ENCODE assay signal across 10 mouse cellular contexts in genomic region chr8:105469041-105469695, GRCm38 (mm10). TPM values are rescaled to one million over a fixed set of nuclear protein-coding genes. Genes with fewer than 3 reads are reported as not detected.
A peak's percentile ranks its signal among the peaks of the same experiment; 100 is the strongest.
DNase-seq lines count a peak whose midpoint lies in the region; ATAC-seq and TF ChIP-seq lines count a peak whose summit lies in the region.
"Had no signal": no experiment of that assay in that cellular context is flagged by ENCODE, and none has a peak within 500 bp of the region (broad histone marks: within the 10 kb centered on the region; RNA-seq: fewer than 3 reads in every experiment).

No protein-coding gene starts in this region.

- H3K4me2 ChIP-seq in midbrain, embryonic 11.5 days: peak overlapping the region; percentile 64

- no peaks in the 10 kb centered on the region for H3K27me3 ChIP-seq in cerebellum, adult 2 months (ENCODE audit: control insufficient read depth, insufficient read depth, low read length)
- peaks cover 19% of the 10 kb centered on the region for H3K27me3 ChIP-seq in midbrain, embryonic 11.5 days (ENCODE audit: control insufficient read depth, insufficient read depth, low read length)
- H3K27me3 ChIP-seq in testis, adult 2 months (ENCODE audit: control insufficient read depth, insufficient read depth, low read length): no peaks in the 10 kb centered on the region

- peaks cover 55% of the 10 kb centered on the region for H3K4me1 ChIP-seq in cerebellum, adult 2 months (ENCODE audit: control insufficient read depth, insufficient read depth, low read length)
- H3K4me1 ChIP-seq in midbrain, embryonic 11.5 days (ENCODE audit: control insufficient read depth, insufficient read depth, low read length): peaks cover 49% of the 10 kb centered on the region
- peaks cover 33% of the 10 kb centered on the region for H3K4me1 ChIP-seq in testis, adult 2 months (ENCODE audit: control insufficient read depth, insufficient read depth, low read length)

- peak; percentile 76 for DNase-seq in embryo, embryonic 10 days (ENCODE audit: low spot score)
- no peak for DNase-seq in embryo, embryonic 9.5 days (ENCODE audit: extremely low spot score)
- DNase-seq in cerebellum, adult 2 months: peak; percentile 74 to 77
- peak; percentile 52 for DNase-seq in forelimb bud, embryonic 11.5 days (ENCODE audit: low read depth, low spot score)
- DNase-seq in left cerebral cortex, postnatal 4 days: peak; percentile 82
- peak; percentile 92 for DNase-seq in midbrain, embryonic 11.5 days (ENCODE audit: low spot score, missing footprints)
- DNase-seq in spleen, postnatal 36 days (ENCODE audit: low spot score in 2 of 2): no peak

- peak; percentile 41; the same call in 1 of the 2 replicates for TF ChIP-seq POLR2A in cerebellum, adult 2 months (IDR thresholded peaks at IDR 0.05; ENCODE audit: borderline replicate concordance, insufficient read depth, low read length)
- peak; percentile 17; the same call in 1 of the 2 replicates for TF ChIP-seq POLR2A in testis, adult 2 months (IDR thresholded peaks at IDR 0.05; ENCODE audit: control insufficient read depth, low read depth, low read length)

- peaks cover 4% of the 10 kb centered on the region; the same call in 1 of the 2 replicates for H3K36me3 ChIP-seq in midbrain, embryonic 11.5 days (ENCODE audit: control insufficient read depth, insufficient read depth, low read length)
- no peaks in the 10 kb centered on the region for H3K36me3 ChIP-seq in testis, adult 2 months (ENCODE audit: control insufficient read depth, insufficient read depth, low read length)

- intact Hi-C loops in left cerebral cortex, postnatal 4 days (cut with DNase I): no loop called here

- peak overlapping the region; percentile 90 for H3K4me3 ChIP-seq in cerebellum, adult 2 months (replicated peaks; ENCODE audit: insufficient read depth, low read depth, low read length)
- H3K4me3 ChIP-seq in midbrain, embryonic 11.5 days (ENCODE audit: low read depth, low read length): 0 out of 2 replicates have a peak overlapping the region, but pooled peaks have one; percentile 40
- H3K4me3 ChIP-seq in testis, adult 2 months (ENCODE audit: control insufficient read depth, low read depth, low read length): peak overlapping the region; percentile 12

- ATAC-seq in midbrain, embryonic 11.5 days (ENCODE audit: low FRiP score): peak; percentile 45

- peak overlapping the region; percentile 90 for H3K27ac ChIP-seq in cerebellum, adult 2 months (ENCODE audit: insufficient read depth, low read length)
- H3K27ac ChIP-seq in midbrain, embryonic 11.5 days (ENCODE audit: low read depth, low read length): peak overlapping the region; percentile 55
- peak overlapping the region; percentile 75 for H3K27ac ChIP-seq in testis, adult 2 months (ENCODE audit: control insufficient read depth, insufficient read depth, low read depth, low read length)

- H3K9me3 ChIP-seq in midbrain, embryonic 11.5 days (ENCODE audit: control insufficient read depth, low read length): no peaks in the 10 kb centered on the region

- 5% methylated on average over 6 of the region's 6 CpGs for WGBS in cerebellum, adult 2 months
- 22% methylated on average over 6 of the region's 6 CpGs for WGBS in midbrain, embryonic 11.5 days

- H3K9ac ChIP-seq in midbrain, embryonic 11.5 days (ENCODE audit: low read length): peak overlapping the region; percentile 32

- TF ChIP-seq CTCF in cerebellum, adult 2 months (IDR thresholded peaks at IDR 0.05; ENCODE audit: borderline replicate concordance, insufficient read depth, low read depth, low read length): no peak
- TF ChIP-seq CTCF in testis, adult 2 months (IDR thresholded peaks at IDR 0.05; ENCODE audit: control insufficient read depth, insufficient read depth, insufficient replicate concordance, low read depth, low read length): no peak

RNA-seq across cellular contexts. Expression of gene Tppp3, which starts 2.2 kb away (rescaled TPM):
- polyA plus RNA-seq in cerebellum, adult 2 months (2012; rRNA removed): 286 and 297 TPM in 2 replicates
- 10 to 100 TPM; 67.5 to 67.6 TPM for total RNA-seq in left cerebral cortex, postnatal 4 days (2021)
- polyA plus RNA-seq in midbrain, embryonic 11.5 days (2014; fragmentation: Nextera tagmentation; extraction: Ambion mirVana): 106 and 107 TPM in 2 replicates
- polyA plus RNA-seq in testis, adult 2 months (2012; rRNA removed): 21.5 and 23.4 TPM in 2 replicates
- total RNA-seq: common myeloid progenitor, adult 5-6 weeks had no signal

RNA-seq across cellular contexts. Expression of gene Zdhhc1, which starts 27.5 kb away (rescaled TPM):
- polyA plus RNA-seq in cerebellum, adult 2 months (2012; rRNA removed): 64.7 and 67.9 TPM in 2 replicates
- 10 to 100 TPM; 16.6 to 21.3 TPM for total RNA-seq in left cerebral cortex, postnatal 4 days (2021)
- polyA plus RNA-seq in midbrain, embryonic 11.5 days (2014; fragmentation: Nextera tagmentation; extraction: Ambion mirVana): 14.5 and 19.0 TPM in 2 replicates
- 45.4 and 50.1 TPM in 2 replicates for polyA plus RNA-seq in testis, adult 2 months (2012; rRNA removed)

RNA-seq across cellular contexts. Expression of gene Hsd11b2, which starts 49.4 kb away (rescaled TPM):
- 0.08 TPM in 1 of 2 replicates, not detected in the other for polyA plus RNA-seq in cerebellum, adult 2 months (2012; rRNA removed)
- not detected for total RNA-seq in left cerebral cortex, postnatal 4 days (2021)
- 19.8 and 24.3 TPM in 2 replicates for polyA plus RNA-seq in midbrain, embryonic 11.5 days (2014; fragmentation: Nextera tagmentation; extraction: Ambion mirVana)
- 0.19 and 0.41 TPM in 2 replicates for polyA plus RNA-seq in testis, adult 2 months (2012; rRNA removed)
- total RNA-seq: common myeloid progenitor, adult 5-6 weeks had no signal

RNA-seq across cellular contexts. Expression of gene Lrrc36, which starts 55.8 kb away (rescaled TPM):
- 0.65 and 1.2 TPM in 2 replicates for polyA plus RNA-seq in cerebellum, adult 2 months (2012; rRNA removed)
- total RNA-seq in left cerebral cortex, postnatal 4 days (2021): under 1 TPM; 0.40 to 0.64 TPM
- polyA plus RNA-seq in midbrain, embryonic 11.5 days (2014; fragmentation: Nextera tagmentation; extraction: Ambion mirVana): 1.9 and 2.7 TPM in 2 replicates
- 75.6 and 79.0 TPM in 2 replicates for polyA plus RNA-seq in testis, adult 2 months (2012; rRNA removed)

RNA-seq across cellular contexts. Expression of gene Kctd19, which starts 55.9 kb away (rescaled TPM):
- 0.05 TPM in 1 of 2 replicates, not detected in the other for polyA plus RNA-seq in cerebellum, adult 2 months (2012; rRNA removed)
- not detected for total RNA-seq in left cerebral cortex, postnatal 4 days (2021)
- not detected in 2 replicates for polyA plus RNA-seq in midbrain, embryonic 11.5 days (2014; fragmentation: Nextera tagmentation; extraction: Ambion mirVana)
- polyA plus RNA-seq in testis, adult 2 months (2012; rRNA removed): 174 and 187 TPM in 2 replicates
- total RNA-seq: common myeloid progenitor, adult 5-6 weeks had no signal
- polyA plus RNA-seq: large intestine, adult 2 months had no signal

Comparison
In these comparisons a context has a peak if more than half of its experiments do, and no peak if none do; other contexts are left out.
1. DNase-seq: peak in embryo, embryonic 10 days (single experiment), cerebellum, adult 2 months (2 of 2), forelimb bud, embryonic 11.5 days (single experiment), left cerebral cortex, postnatal 4 days (single experiment) and midbrain, embryonic 11.5 days (single experiment); none in embryo, embryonic 9.5 days (single experiment) and spleen, postnatal 36 days (0 of 2).
2. H3K4me3 ChIP-seq: peak in every context shown above with its lines; median percentile 90 in cerebellum, adult 2 months; 40 in midbrain, embryonic 11.5 days; 12 in testis, adult 2 months.
3. RNA of gene Hsd11b2, which starts 49.4 kb away (polyA plus RNA-seq): 19.8 to 24.3 TPM in midbrain, embryonic 11.5 days; 0.19 to 0.41 TPM in testis, adult 2 months and 0.08 TPM in cerebellum, adult 2 months; every median in the first group is over 10 times any median in the second.
4. Peak in every context shown above with its lines, with median percentiles within 50 percentile points of each other: H3K27ac ChIP-seq.